Mouse (Mus musculus): ENCODE measurements around the gene Smyd3.
"Not testable (repeated sequence)": the region's sequence is repeated elsewhere in the genome, so short reads cannot be mapped to it uniquely, and the experiment has no call there.

Gene Smyd3

GRCm38 (mm10) chr1:179169749-179170148, 348.1 kb downstream of the Smyd3 start:
- peak; percentile 74 for DNase-seq (ENCODE audit: low read depth)

GRCm38 (mm10) chr1:179169161-179169560, 348.7 kb downstream of the Smyd3 start:
- DNase-seq (ENCODE audit: low read depth): no peak

GRCm38 (mm10) chr1:179164219-179164618, 353.6 kb downstream of the Smyd3 start:
- not testable (repeated sequence) for DNase-seq (ENCODE audit: low read depth)

- DNase-seq (ENCODE audit: low read depth): not testable (repeated sequence)
Measured at GRCm38 (mm10) chr1:179162752-179163151, 355.1 kb downstream of the Smyd3 start.

GRCm38 (mm10) chr1:179161947-179162346, 355.9 kb downstream of the Smyd3 start:
- DNase-seq (ENCODE audit: low read depth): no peak

GRCm38 (mm10) chr1:179160697-179161096, 357.1 kb downstream of the Smyd3 start:
- no peak for DNase-seq (ENCODE audit: low read depth)

- DNase-seq (ENCODE audit: low read depth): no peak
Measured at GRCm38 (mm10) chr1:179152376-179152775, 365.5 kb downstream of the Smyd3 start.

GRCm38 (mm10) chr1:179151275-179151674, 366.6 kb downstream of the Smyd3 start:
- DNase-seq (ENCODE audit: low read depth): no peak

- no peak for DNase-seq (ENCODE audit: low read depth)
Measured at GRCm38 (mm10) chr1:179149468-179150140, 368.2 kb downstream of the Smyd3 start.

- DNase-seq (ENCODE audit: low read depth): no peak
Measured at GRCm38 (mm10) chr1:179146730-179147167, 371.1 kb downstream of the Smyd3 start.

- no peak for DNase-seq (ENCODE audit: low read depth)
Measured at GRCm38 (mm10) chr1:179143154-179143832, 374.5 kb downstream of the Smyd3 start.

- peak; percentile 57 for DNase-seq (ENCODE audit: low read depth)
Measured at GRCm38 (mm10) chr1:179142177-179142576, 375.7 kb downstream of the Smyd3 start.

GRCm38 (mm10) chr1:179141071-179141650, 376.7 kb downstream of the Smyd3 start:
- no peak for DNase-seq (ENCODE audit: low read depth)

- peak; percentile 21 for DNase-seq (ENCODE audit: low read depth)
Measured at GRCm38 (mm10) chr1:179137145-179137477, 380.7 kb downstream of the Smyd3 start.

- DNase-seq (ENCODE audit: low read depth): no peak
Measured at GRCm38 (mm10) chr1:179136461-179137144, 381.2 kb downstream of the Smyd3 start.

- peak; percentile 18 for DNase-seq (ENCODE audit: low read depth)
Measured at GRCm38 (mm10) chr1:179129995-179130394, 387.8 kb downstream of the Smyd3 start.

- DNase-seq (ENCODE audit: low read depth): no peak
Measured at GRCm38 (mm10) chr1:179126287-179126686, 391.6 kb downstream of the Smyd3 start.

GRCm38 (mm10) chr1:179122476-179123229, 395.2 kb downstream of the Smyd3 start:
- DNase-seq (ENCODE audit: low read depth): no peak

- no peak for DNase-seq (ENCODE audit: low read depth)
Measured at GRCm38 (mm10) chr1:179120217-179120966, 397.4 kb downstream of the Smyd3 start.

GRCm38 (mm10) chr1:179118673-179119072, 399.2 kb downstream of the Smyd3 start:
- DNase-seq (ENCODE audit: low read depth): no peak

Measured in naive thymus-derived CD4-positive, alpha-beta T cell, adult 2 months (primary cell).